Mouse (Mus musculus) hindbrain, embryonic 16.5 days (tissue): ENCODE data around the gene Maats1. TPM values are rescaled to one million over a fixed set of nuclear protein-coding genes. Genes with fewer than 3 reads are reported as not detected.

Source experiments
- ATAC-seq: fragments of 200-750 bp; cut with Nextera tagmentation; 2 replicates; pipeline ENCODE4 v1.8.0; 2017; ENCODE audit warnings: moderate TSS enrichment, moderate library complexity
- H3K27ac ChIP-seq: fragments of 300-500 bp; sonication (generic); 2 replicates; pipeline ENCODE4 v1.5.1; 2014; ENCODE audit warnings: low read depth, mild to moderate bottlenecking, control low read depth, low read length, moderate library complexity
- H3K27me3 ChIP-seq: fragments of 300-500 bp; sonication (generic); replicated peaks from 2 replicates; pipeline ENCODE4 v1.6.1; 2014; ENCODE audit warnings: low read length; ENCODE audit not compliant: control insufficient read depth, insufficient read depth
- H3K36me3 ChIP-seq: fragments of 300-500 bp; sonication (generic); 2 replicates; pipeline ENCODE4 v1.6.1; 2014; ENCODE audit warnings: mild to moderate bottlenecking, low read length, moderate library complexity, mixed read lengths; ENCODE audit not compliant: control insufficient read depth, insufficient read depth
- H3K4me1 ChIP-seq: fragments of 300-500 bp; sonication (generic); 2 replicates; pipeline ENCODE4 v1.6.1; 2014; ENCODE audit warnings: low read depth, low read length; ENCODE audit not compliant: control insufficient read depth, insufficient read depth
- H3K4me2 ChIP-seq: fragments of 300-500 bp; sonication (generic); 2 replicates; pipeline ENCODE4 v1.6.1; 2014; ENCODE audit warnings: mild to moderate bottlenecking, low read length, control low read depth, moderate library complexity
- H3K4me3 ChIP-seq: fragments of 300-500 bp; sonication (generic); 2 replicates; pipeline ENCODE4 v1.5.1; 2014; ENCODE audit warnings: mild to moderate bottlenecking, low read length, control low read depth, moderate library complexity
- H3K9ac ChIP-seq: fragments of 300-500 bp; sonication (generic); 2 replicates; pipeline ENCODE4 v1.6.1; 2014; ENCODE audit warnings: low read depth, mild to moderate bottlenecking, control low read depth, low read length, moderate library complexity
- H3K9me3 ChIP-seq: fragments of 300-500 bp; sonication (generic); 2 replicates; pipeline ENCODE4 v1.6.1; 2014; ENCODE audit warnings: mild to moderate bottlenecking, low read length, moderate library complexity; ENCODE audit not compliant: control insufficient read depth
- WGBS: fragments of 180-500 bp; shearing (Covaris S2); extraction: QIAGEN DNeasy Blood & Tissue Kit; methylation state at CpG from one replicate; pipeline ENCODE4 v1.1.7; 2014; 5-methylcytosine and 5-hydroxymethylcytosine counted together
- polyA plus RNA-seq: library from polyadenylated mRNA; unstranded; fragments of >200 nt; fragmentation: Nextera tagmentation; extraction: Ambion mirVana; gene quantifications from 2 replicates; pipeline ENCODE4 v1.2.1, GENCODE M21; 2015

Gene Maats1
- polyA plus RNA-seq, 1 experiment from 2014 or later = 1.6 TPM

DNA sequence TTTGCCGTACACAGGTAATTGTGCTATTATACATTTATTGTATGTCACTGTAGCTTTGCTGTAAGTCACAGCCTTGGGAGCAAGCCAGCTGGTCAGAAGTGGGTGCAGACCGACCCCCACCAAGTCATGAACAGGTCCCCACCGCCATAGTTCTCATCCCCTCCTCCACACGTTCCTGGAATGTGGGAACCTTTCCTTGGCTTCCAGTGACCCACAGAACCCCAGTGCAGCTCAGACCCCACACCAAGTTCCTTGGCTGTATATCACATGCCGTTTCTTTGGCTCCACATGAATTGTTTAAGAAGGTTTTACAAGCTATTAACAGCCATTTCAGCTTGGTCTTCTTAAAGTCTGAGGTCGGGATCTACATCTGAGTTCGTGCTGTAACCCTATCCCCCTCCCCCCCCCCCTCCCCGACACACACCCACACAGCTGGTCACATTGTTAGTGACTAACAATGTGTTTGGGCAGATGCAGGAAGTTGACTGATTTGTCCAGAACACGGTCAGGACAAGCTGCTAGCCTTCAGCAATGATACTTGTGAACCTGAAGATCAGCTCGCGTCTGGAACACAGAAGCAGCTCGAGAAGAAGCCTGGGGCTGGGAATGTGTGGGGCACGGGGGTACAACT is 93.5 kb downstream of the Maats1 start:
- no peak overlapping the region for H3K4me3 ChIP-seq
- H3K4me1 ChIP-seq = no peaks in the 10 kb centered on the region
- H3K27me3 ChIP-seq = no peaks in the 10 kb centered on the region
- H3K9ac ChIP-seq = no peak overlapping the region
- no peaks in the 10 kb centered on the region for H3K9me3 ChIP-seq
- H3K36me3 ChIP-seq = no peaks in the 10 kb centered on the region; the same call in 1 of the 2 replicates
- H3K27ac ChIP-seq = no peak overlapping the region
- 52% methylated on average over 13 of the region's 13 CpGs for WGBS
- no peak for ATAC-seq
- no peak overlapping the region for H3K4me2 ChIP-seq

Other genes starting within 250 kb of the Maats1 start
- gene Nr1i2, start 47.3 kb downstream of the Maats1 start, polyA plus RNA-seq = not detected in 2 replicates
- 65.3 and 71.9 TPM in 2 replicates for gene Cox17, start 4.8 kb upstream of the Maats1 start, polyA plus RNA-seq
- gene Gm21987, start 4.9 kb upstream of the Maats1 start, polyA plus RNA-seq = not detected in 2 replicates
- 0.68 and 0.69 TPM in 2 replicates for gene Popdc2, start 20.1 kb upstream of the Maats1 start, polyA plus RNA-seq
- 0.81 and 0.84 TPM in 2 replicates for gene Pla1a, start 91.0 kb upstream of the Maats1 start, polyA plus RNA-seq
- gene Adprh, start 110.6 kb upstream of the Maats1 start, polyA plus RNA-seq = 159 and 165 TPM in 2 replicates
- 0.30 and 0.60 TPM in 2 replicates for gene Cd80, start 113.4 kb upstream of the Maats1 start, polyA plus RNA-seq
- gene Timmdc1, start 180.5 kb upstream of the Maats1 start, polyA plus RNA-seq = 28.0 and 32.8 TPM in 2 replicates
- gene Poglut1, start 208.1 kb upstream of the Maats1 start, polyA plus RNA-seq = 50.1 and 55.8 TPM in 2 replicates
- gene Tmem39a, start 216.6 kb upstream of the Maats1 start, polyA plus RNA-seq = 32.0 and 37.0 TPM in 2 replicates